Mouse (Mus musculus): Measurements from ENCODE around the gene Slain2. TPM values are rescaled to one million over a fixed set of nuclear protein-coding genes. Genes with fewer than 3 reads are reported as not detected.

Slain2 gene
- total and polyA plus RNA-seq, 3 experiments = 53.7 to 186 (median 149) TPM

DNA sequence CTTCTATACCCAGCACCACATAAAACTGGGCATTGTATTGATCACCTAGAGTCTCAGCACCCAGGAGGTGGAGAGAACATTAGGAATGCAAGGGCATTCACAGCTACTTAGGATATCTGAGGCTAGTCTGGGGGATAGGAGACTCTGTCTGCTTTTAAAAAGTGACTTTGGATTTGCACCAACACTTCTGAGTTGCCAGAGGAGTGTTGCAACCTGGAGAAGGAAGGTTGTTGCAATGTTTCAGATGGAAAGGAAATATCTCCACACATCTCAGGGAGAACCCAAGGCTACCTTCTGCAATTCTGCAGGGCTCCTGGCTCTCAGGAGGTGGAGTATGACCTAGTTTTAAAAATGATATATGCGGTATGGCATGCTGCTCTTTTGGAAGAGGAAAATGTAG is 3.7 kb upstream of the Slain2 start:
- Histone ChIP-seq H3K4me1 (ENCODE audit: control insufficient read depth, insufficient read depth, low read length) (no peaks in the 10 kb centered on the region; the same call in none of the 2 replicates), H3K27ac (no peak overlapping the region), H3K4me3 (no peak overlapping the region), H3K9ac (ENCODE audit: low read depth, low read length) (no peak overlapping the region), H3K79me2 (replicated peaks; ENCODE audit: control insufficient read depth, insufficient read depth, low read length) (peaks cover 5% of the 10 kb centered on the region), H3K36me3 (ENCODE audit: control insufficient read depth, insufficient read depth, low read length) (no peaks in the 10 kb centered on the region), H3K27me3 (ENCODE audit: control insufficient read depth, insufficient read depth, low read length) (no peaks in the 10 kb centered on the region)
- TF ChIP-seq POLR2A (IDR thresholded peaks at IDR 0.05; ENCODE audit: insufficient read depth, low read depth, low read length) (no peak), EP300 (IDR thresholded peaks at IDR 0.05; ENCODE audit: insufficient read depth, low read depth, low read length) (no peak), CTCF (IDR thresholded peaks at IDR 0.05) (no peak)
- intact Hi-C loops (cut with DNase I) = loop anchor here (10.0 kb wide), 2 partner anchors 344 to 574 kb away; partner anchors contain the start of genes Dcun1d4 and Fryl
- WGBS = 69% methylated on average over 1 of the region's 1 CpGs
- DNase-seq = peak in 1 of 2 experiments; percentile 13

DNA sequence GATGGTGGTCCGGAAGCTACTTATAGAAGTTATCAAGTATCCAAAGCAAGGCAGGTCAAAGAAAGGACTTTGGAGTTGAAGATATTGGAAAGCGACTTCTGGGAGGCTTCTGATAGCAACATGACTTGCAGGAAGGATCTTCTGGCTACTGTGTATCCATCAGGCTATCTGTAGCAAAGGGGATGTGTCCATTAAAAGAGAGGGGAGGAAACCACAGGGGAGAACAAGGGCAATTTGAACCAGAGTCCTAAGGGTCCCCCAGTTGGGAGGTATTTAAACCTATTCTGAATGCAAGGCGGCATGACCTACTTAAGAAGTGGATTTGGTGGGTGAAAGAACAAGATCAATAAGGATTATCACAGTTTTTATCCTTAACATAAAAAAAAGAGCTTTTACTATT is 2.8 kb upstream of the Slain2 start:
- no peak overlapping the region for H3K4me3 ChIP-seq
- no peak overlapping the region for H3K9ac ChIP-seq (ENCODE audit: low read depth, low read length)
- TF ChIP-seq CTCF (IDR thresholded peaks at IDR 0.05) (no peak), POLR2A (IDR thresholded peaks at IDR 0.05; ENCODE audit: insufficient read depth, low read depth, low read length) (no peak), EP300 (IDR thresholded peaks at IDR 0.05; ENCODE audit: insufficient read depth, low read depth, low read length) (no peak)
- H3K27me3 ChIP-seq (ENCODE audit: control insufficient read depth, insufficient read depth, low read length) = no peaks in the 10 kb centered on the region
- intact Hi-C loops (cut with DNase I) = loop anchor here (10.0 kb wide), 2 partner anchors 344 to 574 kb away; partner anchors contain the start of genes Dcun1d4 and Fryl
- peaks cover 6% of the 10 kb centered on the region for H3K79me2 ChIP-seq (replicated peaks; ENCODE audit: control insufficient read depth, insufficient read depth, low read length)
- DNase-seq = peak in 1 of 2 experiments; percentile 9
- peaks cover 2% of the 10 kb centered on the region for H3K4me1 ChIP-seq (ENCODE audit: control insufficient read depth, insufficient read depth, low read length)
- H3K36me3 ChIP-seq (ENCODE audit: control insufficient read depth, insufficient read depth, low read length) = no peaks in the 10 kb centered on the region
- WGBS = 88% methylated on average over 3 of the region's 3 CpGs
- no peak overlapping the region for H3K27ac ChIP-seq

DNA sequence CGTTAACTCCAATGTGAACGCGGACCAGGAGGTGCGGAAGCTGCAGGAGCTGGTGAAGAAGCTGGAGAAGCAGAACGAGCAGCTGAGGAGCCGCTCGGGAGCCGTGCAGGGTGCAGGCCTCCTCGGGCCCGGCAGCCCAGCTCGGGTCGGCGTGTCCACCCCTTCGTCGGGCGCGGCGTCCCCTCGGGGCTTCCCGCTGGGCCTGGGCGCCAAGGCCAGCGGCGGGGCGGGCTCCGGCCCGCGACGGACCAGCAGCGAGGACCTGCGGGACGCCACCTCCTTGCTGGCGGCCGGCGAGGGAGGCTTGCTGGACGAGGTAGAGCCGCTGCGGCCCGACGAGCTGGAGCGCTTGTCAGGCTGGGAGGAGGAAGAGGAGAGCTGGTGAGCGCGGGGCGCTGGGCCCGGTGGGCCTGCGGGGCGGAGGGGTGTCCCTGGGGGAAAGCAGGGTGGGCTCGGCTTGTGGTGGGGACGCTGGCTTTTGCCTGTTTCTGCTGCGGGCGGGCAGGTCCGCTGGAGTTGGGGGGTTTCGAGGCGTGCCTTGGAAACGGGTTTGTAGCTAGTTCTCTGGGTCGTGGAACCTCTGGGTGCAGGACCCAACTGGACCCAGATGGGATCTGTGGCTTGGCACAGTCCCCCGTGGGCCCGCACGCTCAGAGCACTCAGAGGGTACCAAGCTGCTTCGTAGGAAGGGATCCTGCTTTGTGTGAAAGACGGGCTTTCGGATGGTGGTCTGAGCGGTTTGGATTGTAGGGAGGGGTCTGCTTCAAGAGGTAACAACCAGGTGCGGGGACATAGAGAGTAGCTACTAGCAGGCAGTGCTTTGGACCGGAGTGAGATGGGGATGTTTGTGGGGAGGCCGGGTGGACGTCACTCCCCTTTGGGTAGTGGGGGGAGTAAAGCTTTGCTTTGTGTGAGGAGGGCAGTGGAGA is 793 bp downstream of the Slain2 start:
- intact Hi-C loops (cut with DNase I) = loop anchor here (2.0 to 10.0 kb wide), 4 partner anchors 18 to 570 kb away; partner anchors contain the start of genes Dcun1d4 and Fryl

DNA sequence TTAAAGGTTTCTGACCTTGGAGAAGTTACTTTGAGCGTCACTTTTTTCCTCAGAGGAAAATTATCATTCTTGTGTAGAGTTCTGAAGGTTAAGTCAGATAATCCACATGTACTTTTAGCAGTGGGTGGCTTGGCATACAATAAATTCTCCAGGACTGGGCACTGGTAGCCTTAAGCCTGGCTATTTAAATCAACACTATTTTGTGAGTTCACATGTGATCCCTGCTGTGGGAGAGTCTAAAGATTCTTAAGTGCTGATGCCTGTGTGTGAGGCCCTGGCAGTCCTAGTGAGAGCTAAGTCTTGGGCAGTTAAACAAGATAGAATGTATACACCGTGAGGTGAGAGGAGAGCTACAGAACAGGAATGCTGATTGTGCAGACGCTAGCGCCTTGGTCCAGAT is 1.9 kb downstream of the Slain2 start:
- WGBS = 31% methylated on average over 4 of the region's 4 CpGs
- H3K4me1 ChIP-seq (ENCODE audit: control insufficient read depth, insufficient read depth, low read length) = peaks cover 7% of the 10 kb centered on the region
- H3K27ac ChIP-seq = peak overlapping the region; percentile 95
- H3K4me3 ChIP-seq = peak overlapping the region; percentile 97
- H3K36me3 ChIP-seq (ENCODE audit: control insufficient read depth, insufficient read depth, low read length) = peaks cover 17% of the 10 kb centered on the region
- intact Hi-C loops (cut with DNase I) = loop anchor here (5.0 to 10.0 kb wide), 3 partner anchors 36 to 569 kb away; partner anchors contain the start of genes Dcun1d4 and Fryl
- TF ChIP-seq EP300 (IDR thresholded peaks at IDR 0.05; ENCODE audit: insufficient read depth, low read depth, low read length) (no peak), CTCF (IDR thresholded peaks at IDR 0.05) (no peak), POLR2A (IDR thresholded peaks at IDR 0.05; ENCODE audit: insufficient read depth, low read depth, low read length) (no peak)
- peak overlapping the region; percentile 52 for H3K9ac ChIP-seq (ENCODE audit: low read depth, low read length)
- peaks cover 9% of the 10 kb centered on the region for H3K79me2 ChIP-seq (replicated peaks; ENCODE audit: control insufficient read depth, insufficient read depth, low read length)
- DNase-seq = peak in 1 of 2 experiments; percentile 17
- H3K27me3 ChIP-seq (ENCODE audit: control insufficient read depth, insufficient read depth, low read length) = no peaks in the 10 kb centered on the region

More for the DNA sequence above, 793 bp downstream of the Slain2 start:
- under 1% methylated on average over 65 of the region's 66 CpGs for WGBS
- peak in 1 of 2 experiments; percentile 49 for DNase-seq
- TF ChIP-seq CTCF (IDR thresholded peaks at IDR 0.05) (no peak), POLR2A (IDR thresholded peaks at IDR 0.05; ENCODE audit: insufficient read depth, low read depth, low read length) (peak; percentile 35; the same call in 1 of the 2 replicates)
- Histone ChIP-seq H3K27me3 (ENCODE audit: control insufficient read depth, insufficient read depth, low read length) (no peaks in the 10 kb centered on the region), H3K27ac (peak overlapping the region; percentile 95), H3K36me3 (ENCODE audit: control insufficient read depth, insufficient read depth, low read length) (peaks cover 13% of the 10 kb centered on the region), H3K4me1 (ENCODE audit: control insufficient read depth, insufficient read depth, low read length) (peaks cover 5% of the 10 kb centered on the region), H3K79me2 (replicated peaks; ENCODE audit: control insufficient read depth, insufficient read depth, low read length) (peaks cover 8% of the 10 kb centered on the region), H3K9ac (ENCODE audit: low read depth, low read length) (peak overlapping the region; percentile 99), H3K4me3 (peak overlapping the region; percentile 97)

DNA sequence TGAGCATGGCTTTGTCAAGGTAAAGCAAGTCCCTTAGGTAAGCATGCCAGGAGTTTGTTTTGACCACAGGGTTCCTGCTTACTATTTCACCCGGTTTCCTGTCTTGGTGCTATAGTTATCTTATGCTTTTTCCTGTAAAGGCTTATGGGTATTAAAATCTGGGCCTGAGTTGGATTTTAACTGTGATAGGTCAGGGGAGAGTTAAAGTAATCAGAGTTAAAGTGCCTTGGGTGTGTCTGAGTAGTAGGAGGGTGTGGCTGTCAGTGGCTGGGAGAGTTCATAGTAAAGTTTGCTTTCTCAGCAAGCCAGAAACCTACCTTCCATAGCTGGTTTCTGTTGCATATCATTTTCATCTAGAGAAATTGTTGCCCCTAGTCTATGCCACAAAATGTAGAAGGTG is 2.7 kb downstream of the Slain2 start:
- WGBS = 12% methylated on average over 1 of the region's 1 CpGs
- TF ChIP-seq EP300 (IDR thresholded peaks at IDR 0.05; ENCODE audit: insufficient read depth, low read depth, low read length) = no peak
- no peak for TF ChIP-seq CTCF (IDR thresholded peaks at IDR 0.05)
- TF ChIP-seq POLR2A (IDR thresholded peaks at IDR 0.05; ENCODE audit: insufficient read depth, low read depth, low read length) = no peak
- H3K4me3 ChIP-seq = peak overlapping the region; percentile 97
- intact Hi-C loops (cut with DNase I) = loop anchor here (5.0 to 10.0 kb wide), 3 partner anchors 35 to 568 kb away; partner anchors contain the start of genes Dcun1d4 and Fryl
- DNase-seq = no peak
- H3K4me1 ChIP-seq (ENCODE audit: control insufficient read depth, insufficient read depth, low read length) = peaks cover 9% of the 10 kb centered on the region
- H3K36me3 ChIP-seq (ENCODE audit: control insufficient read depth, insufficient read depth, low read length) = peaks cover 17% of the 10 kb centered on the region
- peaks cover 11% of the 10 kb centered on the region for H3K79me2 ChIP-seq (replicated peaks; ENCODE audit: control insufficient read depth, insufficient read depth, low read length)
- H3K9ac ChIP-seq (ENCODE audit: low read depth, low read length) = 0 out of 2 replicates have a peak overlapping the region, but pooled peaks have one; percentile 44
- H3K27ac ChIP-seq = peak overlapping the region; percentile 95
- H3K27me3 ChIP-seq (ENCODE audit: control insufficient read depth, insufficient read depth, low read length) = no peaks in the 10 kb centered on the region
